8 mouse cellular contexts compared by ENCODE assay signal in genomic region chr9:20642101-20642895, GRCm38 (mm10). TPM values are rescaled to one million over a fixed set of nuclear protein-coding genes. Genes with fewer than 3 reads are reported as not detected.
DNase-seq lines count a peak whose midpoint lies in the region; ATAC-seq and TF ChIP-seq lines count a peak whose summit lies in the region.

TSS of gene Ubl5 (plus strand) at chr9:20642878.

- H3K4me3 ChIP-seq in MEL (ENCODE audit: control insufficient read depth in 1 of 2, insufficient read depth in 1 of 2, low read depth in 2 of 2, low read length in 2 of 2): peak within 1 kb of the TSS; percentile 83 to 93
- peak within 1 kb of the TSS; percentile 90 for H3K4me3 ChIP-seq in lung, postnatal 0 days (ENCODE audit: low read depth, low read length)

- peak within 1 kb of the TSS; percentile 97 for H3K4me2 ChIP-seq in lung, postnatal 0 days (replicated peaks; ENCODE audit: low read depth, low read length)

- TF ChIP-seq POLR2A in MEL (IDR thresholded peaks at IDR 0.05; ENCODE audit: control insufficient read depth in 1 of 2, insufficient read depth in 1 of 2, low read depth in 1 of 2, low read length in 2 of 2, poor library complexity in 1 of 2): no peak

- peaks cover 66% of the 10 kb centered on the region for H3K79me2 ChIP-seq in MEL (ENCODE audit: control insufficient read depth, insufficient read depth, low read length, poor library complexity)

- no peak for TF ChIP-seq RAD21 in MEL (IDR thresholded peaks at IDR 0.05; ENCODE audit: low read depth, low read length)

- peak within 1 kb of the TSS; percentile 80 for H3K9ac ChIP-seq in MEL (ENCODE audit: control insufficient read depth, low read depth, low read length, poor library complexity, severe bottlenecking)
- H3K9ac ChIP-seq in lung, postnatal 0 days (replicated peaks; ENCODE audit: low read depth): peak within 1 kb of the TSS; percentile 83

- WGBS in lung, postnatal 0 days: 4% methylated on average over 51 of the region's 51 CpGs

- DNase-seq in MEL (ENCODE audit: low read depth, low spot score): peak; percentile 92
- peak; percentile 84 to 87 for DNase-seq in adrenal gland, postnatal 36 days
- DNase-seq in fibroblast of lung, adult 2 months (ENCODE audit: low read depth): peak; percentile 82
- DNase-seq in heart, postnatal 10 days: peak; percentile 91 to 93
- peak; percentile 93 to 94 for DNase-seq in kidney, postnatal 36 days
- DNase-seq in lung, postnatal 0 days (ENCODE audit: low spot score): peak; percentile 97
- DNase-seq in ovary, postnatal 10 days (ENCODE audit: low spot score): peak; percentile 65
- peak; percentile 83 to 92 for DNase-seq in urinary bladder, postnatal 4 days (ENCODE audit: low spot score in 2 of 2)

- no peaks in the 10 kb centered on the region for H3K27me3 ChIP-seq in MEL (ENCODE audit: control insufficient read depth in 1 of 2, insufficient read depth in 2 of 2, low read length in 2 of 2)
- H3K27me3 ChIP-seq in lung, postnatal 0 days (replicated peaks; ENCODE audit: insufficient read depth, low read length): no peaks in the 10 kb centered on the region

- H3K36me3 ChIP-seq in MEL (ENCODE audit: control insufficient read depth in 1 of 2, insufficient read depth in 2 of 2, low read length in 2 of 2): peaks cover 14 to 24% of the 10 kb centered on the region in 2 experiments
- H3K36me3 ChIP-seq in lung, postnatal 0 days (ENCODE audit: insufficient read depth, low read length): peaks cover 13% of the 10 kb centered on the region; the same call in 1 of the 2 replicates

- no peak for TF ChIP-seq EP300 in MEL (IDR thresholded peaks at IDR 0.05; ENCODE audit: low read depth in 1 of 2, low read length in 2 of 2)
- no peak for TF ChIP-seq EP300 in lung, postnatal 0 days (IDR thresholded peaks at IDR 0.05)

- no peak for TF ChIP-seq CTCF in MEL (IDR thresholded peaks at IDR 0.05 in 2 of 3, conservative IDR thresholded peaks at IDR 0.05 in 1 of 3; ENCODE audit: control insufficient read depth in 1 of 3, insufficient read depth in 1 of 3, low read depth in 2 of 3, low read length in 3 of 3, poor library complexity in 1 of 3, severe bottlenecking in 1 of 3)
- no peak for TF ChIP-seq CTCF in lung, postnatal 0 days (IDR thresholded peaks at IDR 0.05)

- intact Hi-C loops in heart, postnatal 10 days (cut with DNase I): loop anchor here (1.0 to 10.0 kb wide), 4 partner anchors 35 to 1017 kb away; partner anchors contain the start of genes Zfp26 and Zfp317

- no peak within 1 kb of the TSS for H3K27ac ChIP-seq in MEL (ENCODE audit: control insufficient read depth, low read depth, low read length)
- peak within 1 kb of the TSS; percentile 89 for H3K27ac ChIP-seq in lung, postnatal 0 days (ENCODE audit: low read length)

- H3K9me3 ChIP-seq in MEL (replicated peaks; ENCODE audit: insufficient read depth, low read length): no peaks in the 10 kb centered on the region
- H3K9me3 ChIP-seq in lung, postnatal 0 days (ENCODE audit: low read length): no peaks in the 10 kb centered on the region

- peak; percentile 86 for ATAC-seq in lung, postnatal 0 days

- peaks cover 3 to 16% of the 10 kb centered on the region in 2 experiments for H3K4me1 ChIP-seq in MEL (ENCODE audit: control insufficient read depth in 1 of 2, insufficient read depth in 2 of 2, low read length in 2 of 2)
- H3K4me1 ChIP-seq in lung, postnatal 0 days (ENCODE audit: insufficient read depth, low read depth, low read length): peaks cover 7% of the 10 kb centered on the region

TF ChIP-seq in MEL, 35 proteins besides CTCF, POLR2A, EP300 and RAD21:
- TF ChIP-seq ZNF384 (IDR thresholded peaks at IDR 0.05; ENCODE audit: low read depth, low read length) (no peak), TBP (IDR thresholded peaks at IDR 0.05; ENCODE audit: low read depth, low read length) (no peak; the same call in 1 of the 2 replicates), CHD2 (IDR thresholded peaks at IDR 0.05; ENCODE audit: low read length) (no peak), ZKSCAN1 (IDR thresholded peaks at IDR 0.05; ENCODE audit: low read depth, low read length) (no peak), ZC3H11A (IDR thresholded peaks at IDR 0.05; ENCODE audit: low read depth, low read length) (no peak), MEF2A (IDR thresholded peaks at IDR 0.05; ENCODE audit: extremely low read depth, insufficient replicate concordance, low read depth, low read length, poor library complexity, severe bottlenecking) (no peak)

RNA-seq across cellular contexts. Expression of gene Ubl5, which starts in this region (rescaled TPM):
- total RNA-seq in MEL (2012; rRNA removed): 867 and 1,103 TPM in 2 replicates
- 100 to 1,000 TPM in 1 of 2 experiments, not detected in 1; 850 TPM for polyA plus RNA-seq in MEL (2012; ENCODE audit: insufficient read depth in 1 of 2, insufficient read length in 2 of 2, low read depth in 1 of 2, low replicate concordance in 2 of 2, missing spikeins in 1 of 2)
- total RNA-seq in adrenal gland, postnatal 36 days (2021): 100 to 1,000 TPM; 354 to 362 TPM
- total RNA-seq in heart, postnatal 10 days (2021): 100 to 1,000 TPM; 221 to 248 TPM
- polyA plus RNA-seq in lung, postnatal 0 days (2015; fragmentation: Nextera tagmentation; extraction: Ambion mirVana): 394 and 396 TPM in 2 replicates
